In the genomic region with DNA sequence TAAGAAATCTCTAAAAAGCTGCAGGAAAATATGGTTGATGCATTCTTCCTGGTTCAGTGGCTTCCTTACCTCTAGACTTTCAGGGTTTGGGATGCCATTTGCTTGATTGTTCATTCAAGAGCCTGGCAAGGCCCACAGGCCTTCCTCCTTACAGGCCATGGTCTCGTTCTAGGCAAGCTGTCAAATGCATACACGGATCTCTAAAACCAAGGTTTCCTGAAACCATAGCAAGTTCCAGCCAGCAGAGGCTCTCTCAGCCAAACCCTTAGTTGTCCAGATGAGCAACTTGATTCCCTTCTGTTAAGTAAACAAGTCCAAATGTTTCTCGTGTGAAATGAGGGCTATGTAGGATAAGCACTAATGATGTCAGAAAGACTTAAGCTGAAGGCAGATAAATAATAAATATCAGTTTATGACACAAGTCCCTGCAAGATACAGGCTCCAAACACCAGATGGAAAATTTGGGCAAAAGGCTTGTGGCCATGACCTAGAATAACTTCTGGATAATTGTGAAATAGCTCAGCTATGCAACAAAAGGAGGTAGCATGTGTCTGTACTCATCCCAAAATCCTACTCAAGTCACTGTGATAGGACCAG, we compare ENCODE assay signal across 15 mouse cellular contexts. TPM values are rescaled to one million over a fixed set of nuclear protein-coding genes. Genes with fewer than 3 reads are reported as not detected.
DNase-seq lines count a peak whose midpoint lies in the region; ATAC-seq and TF ChIP-seq lines count a peak whose summit lies in the region.
"Had no signal": no experiment of that assay in that cellular context is flagged by ENCODE, and none has a peak within 500 bp of the region (broad histone marks: within the 10 kb centered on the region; RNA-seq: fewer than 3 reads in every experiment).

No protein-coding gene starts in this region.

- H3K4me2 ChIP-seq in intestine, embryonic 16.5 days (ENCODE audit: low read depth, low read length) = no peak overlapping the region
- H3K4me2 ChIP-seq in midbrain, postnatal 0 days (ENCODE audit: low read depth, low read length, poor library complexity, severe bottlenecking) = no peak overlapping the region
- H3K4me2 ChIP-seq: embryonic facial prominence, embryonic 13.5 days had no signal

- ATAC-seq in Patski = no peak
- peak; percentile 48; the same call in 1 of the 2 replicates for ATAC-seq in intestine, embryonic 16.5 days
- no peak for ATAC-seq in midbrain, postnatal 0 days (ENCODE audit: low FRiP score)
- ATAC-seq: forebrain, postnatal 0 days had no signal

- CTCF ChIA-PET in Patski (lab: Charles Lee) = interaction anchor here (1.3 kb wide), 1 partner anchor 33 kb away, joined by 3 read pairs; no protein-coding TSS in a partner anchor

- peak; percentile 5 for DNase-seq in adrenal gland, postnatal 10 days
- no peak for DNase-seq in adrenal gland, postnatal 4 days (ENCODE audit: low spot score in 2 of 2)
- DNase-seq in layer of hippocampus, postnatal 14 days (ENCODE audit: low spot score in 2 of 2) = peak; percentile 19 to 20
- no peak for DNase-seq in layer of hippocampus, adult 8-10 months (ENCODE audit: low spot score in 2 of 2)
- DNase-seq in Patski (ENCODE audit: low read depth, low spot score) = no peak
- no peak for DNase-seq in midbrain, postnatal 0 days (ENCODE audit: low spot score)
- DNase-seq in left cerebral cortex, postnatal 25 days (ENCODE audit: low spot score in 2 of 2) = no peak
- DNase-seq: cerebellum, adult 9-10 months; forebrain, postnatal 0 days; kidney, adult 18-20 months had no signal

- POLR2A ChIA-PET in Patski (lab: Charles Lee) = no interaction called here

- intact Hi-C loops in left cerebral cortex, postnatal 25 days (cut with DNase I) = no loop called here

- no peak overlapping the region for H3K4me3 ChIP-seq in intestine, embryonic 16.5 days (ENCODE audit: low read length)
- H3K4me3 ChIP-seq in midbrain, postnatal 0 days (ENCODE audit: low read depth, low read length) = no peak overlapping the region
- H3K4me3 ChIP-seq: embryonic facial prominence, embryonic 13.5 days; midbrain, embryonic 10.5 days had no signal

- WGBS in intestine, embryonic 16.5 days = 49% methylated on average over 3 of the region's 3 CpGs
- WGBS in midbrain, postnatal 0 days = 78% methylated on average over 3 of the region's 3 CpGs

- H3K9ac ChIP-seq in intestine, embryonic 16.5 days (ENCODE audit: low read depth, low read length) = no peak overlapping the region
- no peak overlapping the region for H3K9ac ChIP-seq in midbrain, postnatal 0 days (replicated peaks; ENCODE audit: low read length, poor library complexity, severe bottlenecking)
- H3K9ac ChIP-seq: embryonic facial prominence, embryonic 13.5 days; forebrain, postnatal 0 days had no signal

- in situ Hi-C loops in Patski (cut with MboI; ENCODE audit: low pct_unique_long_range_greater_than_20kb) = no loop called here

- H3K9me3 ChIP-seq in intestine, embryonic 16.5 days (ENCODE audit: control insufficient read depth, low read length) = no peaks in the 10 kb centered on the region
- H3K9me3 ChIP-seq in midbrain, postnatal 0 days (ENCODE audit: low read length) = no peaks in the 10 kb centered on the region
- H3K9me3 ChIP-seq: embryonic facial prominence, embryonic 13.5 days; G1E; midbrain, embryonic 10.5 days had no signal

- H3K27ac ChIP-seq in intestine, embryonic 16.5 days (ENCODE audit: low read length) = no peak overlapping the region
- no peak overlapping the region for H3K27ac ChIP-seq in midbrain, postnatal 0 days (ENCODE audit: low read depth, low read length)
- H3K27ac ChIP-seq: embryonic facial prominence, embryonic 13.5 days; midbrain, embryonic 10.5 days had no signal

- H3K27me3 ChIP-seq in Patski = peaks cover 5% of the 10 kb centered on the region
- H3K27me3 ChIP-seq in intestine, embryonic 16.5 days (replicated peaks; ENCODE audit: control insufficient read depth, insufficient read depth, low read length) = no peaks in the 10 kb centered on the region
- no peaks in the 10 kb centered on the region for H3K27me3 ChIP-seq in midbrain, postnatal 0 days (ENCODE audit: insufficient read depth, low read length)
- H3K27me3 ChIP-seq: embryonic facial prominence, embryonic 13.5 days had no signal

- no peaks in the 10 kb centered on the region for H3K36me3 ChIP-seq in intestine, embryonic 16.5 days (ENCODE audit: control insufficient read depth, insufficient read depth, low read length)
- H3K36me3 ChIP-seq in midbrain, postnatal 0 days (ENCODE audit: insufficient read depth, low read length) = no peaks in the 10 kb centered on the region
- H3K36me3 ChIP-seq: embryonic facial prominence, embryonic 13.5 days; G1E; midbrain, embryonic 10.5 days had no signal

- TF ChIP-seq CTCF in Patski (IDR thresholded peaks at IDR 0.05) = peak; percentile 13
- no peak for TF ChIP-seq CTCF in midbrain, postnatal 0 days (IDR thresholded peaks at IDR 0.05)

- H3K4me1 ChIP-seq in intestine, embryonic 16.5 days (ENCODE audit: control insufficient read depth, insufficient read depth, low read length) = no peaks in the 10 kb centered on the region
- no peaks in the 10 kb centered on the region for H3K4me1 ChIP-seq in midbrain, postnatal 0 days (ENCODE audit: insufficient read depth, low read length)
- H3K4me1 ChIP-seq: embryonic facial prominence, embryonic 13.5 days; midbrain, embryonic 10.5 days had no signal

RNA-seq across cellular contexts. Expression of a gene that starts 34.0 kb away (rescaled TPM):
- total RNA-seq in adrenal gland, postnatal 10 days (2021) = 1 to 10 TPM; 5.3 to 8.4 TPM
- total RNA-seq in adrenal gland, postnatal 4 days (2021) = 1 to 10 TPM; 4.6 to 6.1 TPM
- 100 to 1,000 TPM; 137 to 150 TPM for total RNA-seq in layer of hippocampus, postnatal 14 days (2021)
- 100 to 1,000 TPM; 111 to 134 (median 124) TPM for total RNA-seq in layer of hippocampus, adult 8-10 months (2022)
- polyA plus RNA-seq in Patski (2021) = 0.18 TPM
- polyA plus RNA-seq in intestine, embryonic 16.5 days (2015; fragmentation: Nextera tagmentation; extraction: Ambion mirVana) = 17.0 and 20.3 TPM in 2 replicates
- 5.8 and 6.9 TPM in 2 replicates for total RNA-seq in midbrain, postnatal 0 days (2014; rRNA removed)
- polyA plus RNA-seq in midbrain, postnatal 0 days (2015; fragmentation: Nextera tagmentation; extraction: Ambion mirVana) = 1.5 and 2.4 TPM in 2 replicates
- 100 to 1,000 TPM; 199 TPM for total RNA-seq in left cerebral cortex, postnatal 25 days (2021)
- polyA plus RNA-seq: midbrain, embryonic 10.5 days; neural tube, embryonic 11.5 days had no signal

Comparison
In these comparisons a context has a peak if more than half of its experiments do, and no peak if none do; other contexts are left out.
1. DNase-seq: peak in adrenal gland, postnatal 10 days (single experiment) and layer of hippocampus, postnatal 14 days (2 of 2); none in adrenal gland, postnatal 4 days (0 of 2), layer of hippocampus, adult 8-10 months (0 of 2), Patski (single experiment), midbrain, postnatal 0 days (single experiment) and left cerebral cortex, postnatal 25 days (0 of 2).
2. RNA of a gene that starts 34.0 kb away (total RNA-seq): 199 TPM in left cerebral cortex, postnatal 25 days, 137 to 150 TPM in layer of hippocampus, postnatal 14 days and 111 to 134 TPM in layer of hippocampus, adult 8-10 months; 5.3 to 8.4 TPM in adrenal gland, postnatal 10 days, 5.8 to 6.9 TPM in midbrain, postnatal 0 days and 4.6 to 6.1 TPM in adrenal gland, postnatal 4 days; every median in the first group is over 10 times any median in the second.